Mouse (Mus musculus) neural tube, embryonic 14.5 days (tissue): ENCODE measurements at regions not wholly inside any gene's neighbourhood (a gene's known extent, or its start where the extent isn't known, plus 50 kb on each side); places are given as distances from the start of the nearest gene placed in this dataset.

ENCODE experiments used
- ATAC-seq: fragments of 200-750 bp; cut with Nextera tagmentation; 2 replicates; pipeline ENCODE4 v1.8.0; 2017; ENCODE audit warnings: low read depth, mild to moderate bottlenecking, moderate TSS enrichment, moderate library complexity
- H3K27ac ChIP-seq: fragments of 300-500 bp; sonication (generic); 2 replicates; pipeline ENCODE4 v1.5.1; 2014; ENCODE audit warnings: low read depth, mild to moderate bottlenecking, control low read depth, low read length, moderate library complexity, mixed read lengths
- H3K27me3 ChIP-seq: fragments of 300-500 bp; sonication (generic); 2 replicates; pipeline ENCODE4 v1.6.1; 2014; ENCODE audit warnings: low read length; ENCODE audit not compliant: control insufficient read depth, insufficient read depth
- H3K36me3 ChIP-seq: fragments of 300-500 bp; sonication (generic); 2 replicates; pipeline ENCODE4 v1.6.1; 2014; ENCODE audit warnings: low read length, mixed read lengths; ENCODE audit not compliant: control insufficient read depth, insufficient read depth
- H3K4me1 ChIP-seq: fragments of 300-500 bp; sonication (generic); 2 replicates; pipeline ENCODE4 v1.6.1; 2014; ENCODE audit warnings: low read length; ENCODE audit not compliant: control insufficient read depth, insufficient read depth
- H3K4me2 ChIP-seq: fragments of 300-500 bp; sonication (generic); 2 replicates; pipeline ENCODE4 v1.6.1; 2014; ENCODE audit warnings: mild to moderate bottlenecking, low read depth, low read length, control low read depth
- H3K4me3 ChIP-seq: fragments of 300-500 bp; sonication (generic); 2 replicates; pipeline ENCODE4 v1.5.1; 2014; ENCODE audit warnings: low read depth, low read length, control low read depth, mixed read lengths
- H3K9ac ChIP-seq: fragments of 300-500 bp; sonication (generic); replicated peaks from 2 replicates; pipeline ENCODE4 v1.6.1; 2014; ENCODE audit warnings: low read depth, mild to moderate bottlenecking, control low read depth, low read length, mixed read lengths
- H3K9me3 ChIP-seq: fragments of 300-500 bp; sonication (generic); 2 replicates; pipeline ENCODE4 v1.6.1; 2016; ENCODE audit warnings: low read length; ENCODE audit not compliant: control insufficient read depth
- WGBS: fragments of 180-500 bp; shearing (Covaris S2); extraction: QIAGEN DNeasy Blood & Tissue Kit; methylation state at CpG from one replicate; pipeline ENCODE4 v1.1.7; 2014; 5-methylcytosine and 5-hydroxymethylcytosine counted together

DNA sequence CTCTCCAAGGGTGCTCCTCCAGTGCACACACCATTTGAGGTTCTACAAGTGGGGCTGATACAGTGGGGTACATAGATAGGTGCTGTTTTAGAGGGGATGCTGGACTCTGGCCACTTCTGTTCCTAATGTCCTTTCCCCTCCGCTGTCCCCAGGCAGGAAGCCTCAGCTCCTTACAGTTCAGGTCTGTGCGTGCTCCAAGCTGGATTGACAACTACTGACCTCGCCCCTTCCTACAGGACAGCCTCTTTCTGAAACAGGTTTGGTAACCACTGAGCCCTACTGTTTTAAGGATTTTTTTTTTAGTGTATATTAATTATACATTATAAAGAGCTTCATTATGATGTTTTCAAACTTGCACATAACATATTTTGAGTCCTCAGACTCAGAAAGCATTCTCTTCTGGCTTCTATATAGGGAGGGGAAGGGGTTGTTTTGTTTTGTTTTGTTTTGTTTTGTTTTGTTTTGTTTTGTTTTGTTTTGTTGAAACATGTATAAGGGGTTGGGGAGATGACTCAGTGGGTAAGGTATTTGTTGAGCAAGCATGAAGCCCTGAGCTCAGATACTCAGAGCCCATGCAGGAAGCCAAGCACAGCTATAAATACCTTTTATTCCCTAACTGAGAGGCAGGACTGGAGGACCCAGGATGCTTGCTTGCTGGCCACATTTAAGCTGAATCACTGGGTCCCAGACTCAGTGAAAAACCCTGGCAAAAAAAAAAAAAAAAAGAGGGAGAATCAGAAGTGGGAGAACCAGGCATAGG, 81.4 kb upstream of the Hand1 start:
- H3K4me1 ChIP-seq = no peaks in the 10 kb centered on the region
- H3K4me2 ChIP-seq = no peak overlapping the region
- H3K27me3 ChIP-seq = no peaks in the 10 kb centered on the region
- 79% methylated on average over 3 of the region's 3 CpGs for WGBS
- H3K36me3 ChIP-seq = no peaks in the 10 kb centered on the region
- ATAC-seq = no peak
- H3K9me3 ChIP-seq = no peaks in the 10 kb centered on the region
- H3K4me3 ChIP-seq = no peak overlapping the region
- H3K9ac ChIP-seq = no peak overlapping the region
- no peak overlapping the region for H3K27ac ChIP-seq

DNA sequence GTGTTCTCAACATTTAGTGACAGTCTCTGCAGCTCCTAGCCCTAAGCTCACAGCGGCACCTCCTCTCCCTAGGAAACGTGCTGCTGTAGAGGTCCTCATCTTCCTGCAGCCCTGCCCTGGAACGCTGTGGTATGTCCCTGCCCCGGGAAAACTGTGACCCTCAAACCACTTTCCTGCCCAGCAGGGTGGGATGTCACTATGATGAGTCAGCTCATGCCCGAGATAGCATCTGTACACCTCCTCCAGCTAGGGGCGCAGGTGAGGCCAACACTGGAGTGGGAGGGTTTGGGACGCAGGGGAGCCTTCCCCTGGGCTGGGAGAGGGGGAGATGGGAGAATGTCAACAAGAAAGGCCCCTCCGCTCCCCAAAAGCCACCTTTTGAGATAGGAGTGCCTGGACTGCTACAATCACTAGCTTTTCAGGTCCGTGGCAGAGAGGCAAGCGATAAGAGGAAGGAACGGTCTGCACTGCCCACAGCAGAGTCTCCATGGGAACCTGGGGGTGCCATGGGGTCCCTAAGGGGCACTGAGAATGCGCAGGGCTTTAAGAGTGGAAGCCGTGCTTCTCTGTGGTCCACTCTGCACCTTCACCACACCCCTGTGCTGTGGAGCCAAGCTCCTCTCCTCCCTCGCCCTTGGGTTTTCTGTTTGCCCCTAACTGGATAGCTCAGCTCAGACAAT, 80.5 kb upstream of the Hand1 start:
- H3K36me3 ChIP-seq = no peaks in the 10 kb centered on the region
- no peak for ATAC-seq
- no peaks in the 10 kb centered on the region for H3K27me3 ChIP-seq
- H3K4me3 ChIP-seq = no peak overlapping the region
- no peak overlapping the region for H3K27ac ChIP-seq
- no peaks in the 10 kb centered on the region for H3K4me1 ChIP-seq
- H3K9me3 ChIP-seq = no peaks in the 10 kb centered on the region
- 61% methylated on average over 14 of the region's 14 CpGs for WGBS
- no peak overlapping the region for H3K4me2 ChIP-seq
- no peak overlapping the region for H3K9ac ChIP-seq

DNA sequence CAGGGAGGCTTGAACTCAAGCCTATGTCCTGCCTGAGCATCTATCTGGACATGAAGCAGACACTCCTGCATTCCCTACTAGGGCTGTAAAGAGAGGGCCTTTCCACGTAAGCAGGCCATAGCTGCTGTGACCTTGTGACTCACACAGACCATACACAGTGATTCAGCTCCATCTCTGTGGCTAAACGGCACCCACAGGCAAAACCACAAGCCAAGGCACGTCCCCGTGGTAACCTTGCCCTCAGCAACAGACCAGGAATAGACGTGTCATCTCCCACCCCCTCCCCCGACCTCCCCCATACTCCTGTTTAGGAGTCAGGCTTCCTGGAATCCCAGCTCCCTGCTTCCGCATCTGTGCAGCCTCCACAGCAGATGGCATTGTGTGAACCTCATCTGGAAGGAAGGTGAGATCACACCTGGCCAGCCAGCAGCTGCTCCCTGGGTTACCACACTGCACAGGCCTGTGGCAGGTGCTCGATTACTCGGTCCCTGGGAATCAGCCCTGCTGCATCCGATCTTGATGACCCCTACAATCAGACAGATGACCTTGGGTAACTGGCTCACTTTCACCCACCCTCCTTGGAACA, 79.2 kb upstream of the Hand1 start:
- 57% methylated on average over 10 of the region's 10 CpGs for WGBS
- no peak overlapping the region for H3K4me3 ChIP-seq
- no peaks in the 10 kb centered on the region for H3K36me3 ChIP-seq
- no peak overlapping the region for H3K9ac ChIP-seq
- no peak overlapping the region for H3K27ac ChIP-seq
- no peaks in the 10 kb centered on the region for H3K9me3 ChIP-seq
- no peak for ATAC-seq
- H3K4me2 ChIP-seq = no peak overlapping the region
- H3K4me1 ChIP-seq = no peaks in the 10 kb centered on the region
- H3K27me3 ChIP-seq = no peaks in the 10 kb centered on the region

DNA sequence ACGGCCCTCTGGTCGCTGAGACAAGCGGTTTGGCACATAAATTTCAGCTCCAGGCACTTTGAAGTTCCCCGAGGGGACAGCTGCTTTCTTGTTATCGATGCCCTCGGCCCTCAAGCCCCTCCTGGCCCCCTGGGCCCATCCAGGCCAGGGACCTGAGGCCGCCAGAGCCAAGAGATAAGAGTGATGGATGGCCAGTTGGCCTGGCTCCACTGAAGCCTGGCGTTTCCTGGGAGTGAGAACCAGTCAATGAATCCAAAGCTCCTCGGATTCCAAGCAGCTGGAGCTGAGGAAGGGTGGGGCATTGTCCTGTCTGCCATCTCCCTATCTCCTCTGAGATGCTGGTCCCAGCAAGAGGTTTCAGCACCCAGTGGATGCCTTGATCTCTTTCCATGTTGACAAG, 71.6 kb upstream of the Hand1 start:
- H3K4me3 ChIP-seq = no peak overlapping the region
- no peaks in the 10 kb centered on the region for H3K9me3 ChIP-seq
- no peaks in the 10 kb centered on the region for H3K36me3 ChIP-seq
- H3K4me1 ChIP-seq = no peaks in the 10 kb centered on the region
- H3K27ac ChIP-seq = no peak overlapping the region
- no peak for ATAC-seq
- no peak overlapping the region for H3K4me2 ChIP-seq
- 38% methylated on average over 9 of the region's 9 CpGs for WGBS
- H3K27me3 ChIP-seq = no peaks in the 10 kb centered on the region
- no peak overlapping the region for H3K9ac ChIP-seq

DNA sequence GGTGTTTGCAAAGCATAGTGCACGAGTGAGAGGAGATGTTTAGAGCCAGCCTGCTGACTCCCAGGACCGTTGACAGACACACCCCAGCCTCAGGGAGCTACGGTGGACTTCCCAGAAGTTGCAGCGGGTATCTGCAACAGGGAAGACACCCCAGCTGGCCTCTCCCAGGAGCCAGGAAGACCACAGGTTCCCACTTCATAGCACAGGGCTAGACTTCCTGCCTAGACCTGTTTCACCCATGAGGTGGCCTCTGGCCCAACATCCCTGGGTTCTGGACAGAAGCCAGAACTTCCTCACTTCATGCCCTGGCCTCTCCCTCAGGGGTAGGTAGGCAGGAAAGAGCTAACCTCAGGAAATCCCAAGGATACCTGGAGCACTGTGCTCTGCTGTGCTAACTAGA, 66.7 kb upstream of the Hand1 start:
- ATAC-seq = no peak
- Histone ChIP-seq H3K4me3 (no peak overlapping the region), H3K36me3 (no peaks in the 10 kb centered on the region), H3K4me2 (no peak overlapping the region), H3K9ac (no peak overlapping the region), H3K4me1 (no peaks in the 10 kb centered on the region), H3K9me3 (no peaks in the 10 kb centered on the region), H3K27me3 (no peaks in the 10 kb centered on the region), H3K27ac (no peak overlapping the region)
- 70% methylated on average over 4 of the region's 4 CpGs for WGBS

DNA sequence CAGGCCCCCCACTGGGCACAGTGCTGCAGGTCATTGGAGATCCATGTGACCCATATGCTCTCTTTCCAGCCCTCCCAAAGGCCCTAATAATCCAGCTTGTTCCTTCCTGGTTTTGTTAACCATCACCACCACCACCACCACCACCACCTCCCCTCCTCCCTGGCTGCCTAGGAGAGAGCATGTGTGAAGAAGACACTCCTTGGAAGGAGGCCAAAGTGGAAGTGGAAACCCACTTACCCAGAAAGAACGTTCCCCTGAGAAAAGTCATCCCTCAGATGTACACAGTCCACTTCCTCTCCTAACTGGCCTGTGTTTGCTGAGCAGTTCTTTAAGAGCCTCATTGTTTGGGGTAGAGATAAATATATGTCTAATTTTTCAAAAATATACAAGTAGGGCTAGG, 62.9 kb upstream of the Hand1 start:
- H3K27me3 ChIP-seq = no peaks in the 10 kb centered on the region
- H3K36me3 ChIP-seq = no peaks in the 10 kb centered on the region
- no peak for ATAC-seq
- 61% methylated on average over 1 of the region's 1 CpGs for WGBS
- no peak overlapping the region for H3K27ac ChIP-seq
- no peaks in the 10 kb centered on the region for H3K9me3 ChIP-seq
- no peak overlapping the region for H3K9ac ChIP-seq
- H3K4me2 ChIP-seq = no peak overlapping the region
- H3K4me3 ChIP-seq = no peak overlapping the region
- H3K4me1 ChIP-seq = no peaks in the 10 kb centered on the region

DNA sequence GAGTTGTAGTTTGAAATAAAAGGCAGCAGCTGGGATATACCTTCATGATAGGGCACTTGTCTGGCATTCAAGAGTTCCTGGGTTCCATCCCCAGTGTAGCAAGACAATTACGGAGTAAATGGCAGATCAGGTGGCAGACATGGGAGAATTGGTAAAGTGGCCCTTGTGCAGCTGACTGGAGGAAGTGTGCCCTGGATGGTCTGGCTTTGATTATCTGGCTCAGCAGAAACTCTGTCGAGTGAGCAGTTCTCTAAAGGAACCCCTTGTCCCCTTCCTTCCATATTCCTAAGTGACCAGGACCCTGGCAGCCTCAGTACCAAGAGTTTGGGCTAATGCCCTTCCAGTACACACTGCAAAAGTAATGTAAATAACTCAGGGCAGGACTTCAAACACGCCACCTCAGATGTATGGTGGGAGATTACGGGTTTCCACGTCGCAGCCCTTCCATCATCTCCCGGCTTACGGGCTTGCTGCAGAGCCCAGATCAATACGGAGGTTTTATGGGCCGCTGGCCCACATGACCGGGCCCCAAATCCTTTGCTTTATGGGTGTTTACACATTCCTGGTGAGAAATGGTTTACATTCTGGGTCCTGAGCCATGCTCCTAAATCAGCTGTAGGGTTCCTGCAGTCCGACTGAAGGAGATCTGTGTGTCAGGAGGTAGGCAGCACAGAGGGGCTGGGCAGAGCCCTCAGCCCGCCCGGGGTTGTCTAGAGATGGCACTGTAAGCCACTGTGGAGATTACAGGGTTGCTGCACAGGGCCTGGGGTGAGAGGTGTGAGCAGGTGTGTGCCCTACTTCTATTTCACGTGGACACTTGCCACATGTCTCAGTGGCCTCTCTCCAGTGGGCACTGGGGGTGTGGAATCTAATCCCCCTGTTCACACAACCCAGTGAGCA, 50.4 kb upstream of the Hand1 start:
- Histone ChIP-seq H3K9ac (no peak overlapping the region), H3K9me3 (no peaks in the 10 kb centered on the region), H3K4me3 (no peak overlapping the region), H3K36me3 (no peaks in the 10 kb centered on the region), H3K4me2 (no peak overlapping the region), H3K27ac (no peak overlapping the region), H3K27me3 (no peaks in the 10 kb centered on the region; the same call in 1 of the 2 replicates), H3K4me1 (no peaks in the 10 kb centered on the region)
- ATAC-seq = no peak
- 54% methylated on average over 15 of the region's 15 CpGs for WGBS
